8 mouse cellular contexts compared by ENCODE assay signal in genomic region chr11:105944126-105944621, GRCm38 (mm10). TPM values are rescaled to one million over a fixed set of nuclear protein-coding genes. Genes with fewer than 3 reads are reported as not detected.
DNase-seq lines count a peak whose midpoint lies in the region; ATAC-seq and TF ChIP-seq lines count a peak whose summit lies in the region.
"Had no signal": no experiment of that assay in that cellular context is flagged by ENCODE, and none has a peak within 500 bp of the region (broad histone marks: within the 10 kb centered on the region; RNA-seq: fewer than 3 reads in every experiment).

No protein-coding gene starts in this region.

- peak overlapping the region; percentile 72 for H3K4me3 ChIP-seq in limb, embryonic 12.5 days (replicated peaks)
- H3K4me3 ChIP-seq in midbrain, embryonic 12.5 days: peak overlapping the region; percentile 74
- H3K4me3 ChIP-seq in spleen, adult 2 months (ENCODE audit: extremely low read depth, insufficient read depth, insufficient read length): peak overlapping the region; percentile 62; the same call in 1 of the 2 replicates

- H3K9ac ChIP-seq in limb, embryonic 12.5 days (replicated peaks): peak overlapping the region; percentile 64
- peak overlapping the region; percentile 54 for H3K9ac ChIP-seq in midbrain, embryonic 12.5 days (replicated peaks)

- peaks cover 24% of the 10 kb centered on the region for H3K4me1 ChIP-seq in limb, embryonic 12.5 days (replicated peaks)
- H3K4me1 ChIP-seq in midbrain, embryonic 12.5 days: peaks cover 11% of the 10 kb centered on the region; the same call in 1 of the 2 replicates
- no peaks in the 10 kb centered on the region; the same call in none of the 2 replicates for H3K4me1 ChIP-seq in spleen, adult 2 months (ENCODE audit: control insufficient read depth, insufficient read depth, insufficient read length)

- no peak for TF ChIP-seq CTCF in spleen, adult 2 months (IDR thresholded peaks at IDR 0.05; ENCODE audit: extremely low read depth, insufficient read depth, insufficient read length, insufficient replicate concordance)

- DNase-seq in adrenal gland, adult 8-10 months: peak; percentile 73
- DNase-seq in embryo, embryonic 11 days: peak; percentile 84
- DNase-seq in heart, adult 18-20 months: peak; percentile 86 to 89
- peak; percentile 86 for DNase-seq in kidney, adult 18-20 months
- peak in 1 of 2 experiments; percentile 18 for DNase-seq in spleen, adult 2 months (ENCODE audit: low read depth in 1 of 2, low spot score in 2 of 2)

- WGBS in limb, embryonic 12.5 days: under 1% methylated on average over 59 of the region's 59 CpGs
- WGBS in midbrain, embryonic 12.5 days: 2% methylated on average over 59 of the region's 59 CpGs
- 3% methylated on average over 59 of the region's 59 CpGs for WGBS in spleen, adult 2 months

- peak overlapping the region; percentile 97 for H3K4me2 ChIP-seq in limb, embryonic 12.5 days
- peak overlapping the region; percentile 94 for H3K4me2 ChIP-seq in midbrain, embryonic 12.5 days (replicated peaks)

- H3K9me3 ChIP-seq in limb, embryonic 12.5 days: no peaks in the 10 kb centered on the region
- H3K9me3 ChIP-seq in midbrain, embryonic 12.5 days: no peaks in the 10 kb centered on the region

- 0 out of 2 replicates have a peak overlapping the region, but pooled peaks have one; percentile 17 for H3K27ac ChIP-seq in limb, embryonic 12.5 days
- no peak overlapping the region for H3K27ac ChIP-seq in midbrain, embryonic 12.5 days (replicated peaks)
- 0 out of 2 replicates have a peak overlapping the region, but pooled peaks have one; percentile 21 for H3K27ac ChIP-seq in spleen, adult 2 months (ENCODE audit: insufficient read depth, low read length)

- 0 out of 2 replicates have a peak, but pooled peaks have one; percentile 27 for ATAC-seq in limb, embryonic 12.5 days (ENCODE audit: insufficient number of reproducible peaks, insufficient read depth, low FRiP score, low TSS enrichment, low read depth)
- peak; percentile 78 for ATAC-seq in midbrain, embryonic 12.5 days (ENCODE audit: low FRiP score, low read depth)

- TF ChIP-seq POLR2A in spleen, adult 2 months (IDR thresholded peaks at IDR 0.05; ENCODE audit: low read depth, low read length): no peak

- H3K27me3 ChIP-seq in limb, embryonic 12.5 days: peaks cover 25% of the 10 kb centered on the region
- peaks cover 63% of the 10 kb centered on the region for H3K27me3 ChIP-seq in midbrain, embryonic 12.5 days
- H3K27me3 ChIP-seq in spleen, adult 2 months (ENCODE audit: control insufficient read depth, insufficient read depth, low read length): peaks cover 7% of the 10 kb centered on the region; the same call in 1 of the 2 replicates

- no peaks in the 10 kb centered on the region for H3K36me3 ChIP-seq in limb, embryonic 12.5 days
- no peaks in the 10 kb centered on the region for H3K36me3 ChIP-seq in midbrain, embryonic 12.5 days
- H3K36me3 ChIP-seq in spleen, adult 2 months (ENCODE audit: control insufficient read depth, insufficient read depth, low read length): no peaks in the 10 kb centered on the region

RNA-seq across cellular contexts. Expression of gene Cyb561, which starts 9.0 kb away (rescaled TPM):
- 100 to 1,000 TPM; 214 to 322 (median 255) TPM for total RNA-seq in adrenal gland, adult 8-10 months (2022)
- total RNA-seq in heart, adult 18-20 months (2021): 1 to 10 TPM; 6.9 to 9.0 TPM
- 9.6 and 9.7 TPM in 2 replicates for polyA plus RNA-seq in limb, embryonic 12.5 days (2016; fragmentation: Nextera tagmentation; extraction: Ambion mirVana)
- polyA plus RNA-seq in midbrain, embryonic 12.5 days (2016; fragmentation: Nextera tagmentation; extraction: Ambion mirVana): 13.2 and 16.3 TPM in 2 replicates
- polyA plus RNA-seq in spleen, adult 2 months (2012; rRNA removed): 1.9 and 2.8 TPM in 2 replicates

RNA-seq across cellular contexts. Expression of gene Ace, which starts 23.6 kb away (rescaled TPM):
- total RNA-seq in adrenal gland, adult 8-10 months (2022): 10 to 100 TPM in 3 of 4 experiments, 1 to 10 TPM in 1; 9.4 to 22.2 (median 12.1) TPM
- total RNA-seq in heart, adult 18-20 months (2021): 10 to 100 TPM; 22.2 to 25.1 TPM
- 0.21 and 0.51 TPM in 2 replicates for polyA plus RNA-seq in limb, embryonic 12.5 days (2016; fragmentation: Nextera tagmentation; extraction: Ambion mirVana)
- polyA plus RNA-seq in midbrain, embryonic 12.5 days (2016; fragmentation: Nextera tagmentation; extraction: Ambion mirVana): 1.2 and 1.4 TPM in 2 replicates
- polyA plus RNA-seq in spleen, adult 2 months (2012; rRNA removed): 14.6 and 32.5 TPM in 2 replicates

RNA-seq across cellular contexts. Expression of gene Ace3, which starts 50.3 kb away (rescaled TPM):
- not detected for total RNA-seq in adrenal gland, adult 8-10 months (2022)
- not detected for total RNA-seq in heart, adult 18-20 months (2021)
- not detected in 2 replicates for polyA plus RNA-seq in limb, embryonic 12.5 days (2016; fragmentation: Nextera tagmentation; extraction: Ambion mirVana)
- not detected in 2 replicates for polyA plus RNA-seq in midbrain, embryonic 12.5 days (2016; fragmentation: Nextera tagmentation; extraction: Ambion mirVana)
- not detected in 2 replicates for polyA plus RNA-seq in spleen, adult 2 months (2012; rRNA removed)
- total RNA-seq: hematopoietic stem cell, adult 5-6 weeks had no signal
